Comparison of ENCODE assay signal across 15 mouse cellular contexts in the genomic region with DNA sequence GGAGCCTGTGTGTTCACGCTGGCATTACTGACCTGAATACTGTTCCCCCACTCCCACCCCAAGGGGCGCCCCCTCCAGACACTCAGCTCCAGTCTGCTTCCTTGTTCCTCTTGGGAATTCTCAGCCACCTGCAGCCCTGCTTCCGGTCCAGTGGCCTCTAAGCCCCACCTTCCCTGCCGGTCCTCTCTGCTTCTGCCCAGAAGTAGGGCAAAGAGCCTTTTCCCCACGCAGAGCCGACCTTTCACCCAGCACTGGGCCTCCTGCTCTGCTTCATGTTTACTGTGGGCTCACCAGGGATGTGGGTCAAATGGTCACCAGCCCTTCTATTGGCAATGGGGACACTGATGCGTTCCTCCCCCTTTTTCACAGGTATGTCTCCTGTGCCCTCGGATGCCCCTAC. TPM values are rescaled to one million over a fixed set of nuclear protein-coding genes. Genes with fewer than 3 reads are reported as not detected.
DNase-seq lines count a peak whose midpoint lies in the region; ATAC-seq and TF ChIP-seq lines count a peak whose summit lies in the region.
"Had no signal": no experiment of that assay in that cellular context is flagged by ENCODE, and none has a peak within 500 bp of the region (broad histone marks: within the 10 kb centered on the region; RNA-seq: fewer than 3 reads in every experiment).

No protein-coding gene starts in this region.

- 68% methylated on average over 8 of the region's 8 CpGs for whole genome bisulfite sequencing in liver, embryonic 11.5 days
- WGBS in stomach, postnatal 0 days: 52% methylated on average over 8 of the region's 8 CpGs
- 71% methylated on average over 8 of the region's 8 CpGs for WGBS in midbrain, embryonic 13.5 days

- TF ChIP-seq CTCF in stomach, postnatal 0 days (IDR thresholded peaks at IDR 0.05; ENCODE audit: low read depth): no peak

- H3K4me1 ChIP-seq in liver, embryonic 11.5 days (replicated peaks; ENCODE audit: control insufficient read depth, insufficient read depth, low read length): peaks cover 7% of the 10 kb centered on the region; the same call in 1 of the 2 replicates
- no peaks in the 10 kb centered on the region for H3K4me1 ChIP-seq in stomach, postnatal 0 days (replicated peaks; ENCODE audit: control insufficient read depth, insufficient read depth)
- H3K4me1 ChIP-seq in midbrain, embryonic 13.5 days (replicated peaks): peaks cover 6% of the 10 kb centered on the region

- H3K27me3 ChIP-seq in liver, embryonic 11.5 days (replicated peaks; ENCODE audit: control insufficient read depth, insufficient read depth, low read length): no peaks in the 10 kb centered on the region
- H3K27me3 ChIP-seq in stomach, postnatal 0 days (ENCODE audit: control insufficient read depth, insufficient read depth, low read length): no peaks in the 10 kb centered on the region
- no peaks in the 10 kb centered on the region for H3K27me3 ChIP-seq in midbrain, embryonic 13.5 days
- H3K27me3 ChIP-seq: CH12.LX; embryonic facial prominence, embryonic 15.5 days; forebrain, embryonic 15.5 days; lung, embryonic 15.5 days had no signal

- peak overlapping the region; percentile 30; the same call in 1 of the 2 replicates for H3K4me2 ChIP-seq in liver, embryonic 11.5 days
- no peak overlapping the region for H3K4me2 ChIP-seq in stomach, postnatal 0 days (replicated peaks; ENCODE audit: low read depth)
- no peak overlapping the region for H3K4me2 ChIP-seq in midbrain, embryonic 13.5 days (replicated peaks)
- H3K4me2 ChIP-seq: embryonic facial prominence, embryonic 15.5 days; forebrain, embryonic 15.5 days; lung, embryonic 15.5 days had no signal

- DNase-seq in urinary bladder, postnatal 36 days (ENCODE audit: low spot score in 2 of 2): peak; percentile 70 to 80
- no peak for DNase-seq in urinary bladder, adult 2 months (ENCODE audit: low spot score)
- DNase-seq in kidney, adult 9 months: peak; percentile 91
- DNase-seq in liver, embryonic 11.5 days (ENCODE audit: low spot score): no peak
- DNase-seq in stomach, postnatal 0 days (ENCODE audit: low spot score): peak; percentile 90
- DNase-seq in right cerebral cortex, adult 18-20 months: no peak
- DNase-seq: cerebellum, postnatal 36 days had no signal

- 0 out of 2 replicates have a peak overlapping the region, but pooled peaks have one; percentile 6 for H3K4me3 ChIP-seq in liver, embryonic 11.5 days (ENCODE audit: low read depth, low read length)
- no peak overlapping the region for H3K4me3 ChIP-seq in stomach, postnatal 0 days (ENCODE audit: low read depth, low read length)
- no peak overlapping the region for H3K4me3 ChIP-seq in midbrain, embryonic 13.5 days (replicated peaks)
- H3K4me3 ChIP-seq: embryonic facial prominence, embryonic 15.5 days; forebrain, embryonic 15.5 days; layer of hippocampus, adult 2 months; lung, embryonic 15.5 days had no signal

- no peak overlapping the region for H3K9ac ChIP-seq in liver, embryonic 11.5 days (ENCODE audit: low read depth, low read length)
- H3K9ac ChIP-seq in stomach, postnatal 0 days (ENCODE audit: low read length): no peak overlapping the region
- H3K9ac ChIP-seq in midbrain, embryonic 13.5 days (replicated peaks): no peak overlapping the region
- H3K9ac ChIP-seq: embryonic facial prominence, embryonic 15.5 days; forebrain, embryonic 15.5 days; lung, embryonic 15.5 days had no signal

- no peak for ATAC-seq in liver, embryonic 11.5 days (replicated peaks; ENCODE audit: low FRiP score)
- ATAC-seq in stomach, postnatal 0 days (ENCODE audit: low FRiP score, low TSS enrichment): peak; percentile 80
- ATAC-seq in midbrain, embryonic 13.5 days: no peak
- ATAC-seq in activated CD4-positive, CD25-positive, alpha-beta regulatory T cell, adult 4 months: no peak
- ATAC-seq: forebrain, embryonic 15.5 days; midbrain, embryonic 16.5 days had no signal

- H3K27ac ChIP-seq in liver, embryonic 11.5 days (ENCODE audit: low read depth, low read length): peak overlapping the region; percentile 32; the same call in 1 of the 2 replicates
- H3K27ac ChIP-seq in stomach, postnatal 0 days (replicated peaks): peak overlapping the region; percentile 80
- H3K27ac ChIP-seq in midbrain, embryonic 13.5 days: no peak overlapping the region
- H3K27ac ChIP-seq: embryonic facial prominence, embryonic 15.5 days; forebrain, embryonic 15.5 days; layer of hippocampus, adult 2 months; lung, embryonic 15.5 days had no signal

- H3K36me3 ChIP-seq in liver, embryonic 11.5 days (ENCODE audit: control insufficient read depth, insufficient read depth, low read length): peaks cover 16% of the 10 kb centered on the region; the same call in 1 of the 2 replicates
- peaks cover 17% of the 10 kb centered on the region for H3K36me3 ChIP-seq in stomach, postnatal 0 days (ENCODE audit: control insufficient read depth, insufficient read depth, low read length)
- peaks cover 60% of the 10 kb centered on the region for H3K36me3 ChIP-seq in midbrain, embryonic 13.5 days

- TF ChIP-seq EP300 in stomach, postnatal 0 days (optimal IDR thresholded peaks at IDR 0.05): no peak

- H3K9me3 ChIP-seq in liver, embryonic 11.5 days (ENCODE audit: control insufficient read depth, low read length): no peaks in the 10 kb centered on the region
- no peaks in the 10 kb centered on the region for H3K9me3 ChIP-seq in stomach, postnatal 0 days (ENCODE audit: control insufficient read depth, low read length)
- H3K9me3 ChIP-seq in midbrain, embryonic 13.5 days: no peaks in the 10 kb centered on the region
- H3K9me3 ChIP-seq: embryonic facial prominence, embryonic 15.5 days; forebrain, embryonic 15.5 days; lung, embryonic 15.5 days had no signal

RNA-seq across cellular contexts. Expression of gene Gale, which starts 5.2 kb away (rescaled TPM):
- polyA plus RNA-seq in urinary bladder, adult 2 months (2012; rRNA removed): 20.4 and 36.8 TPM in 2 replicates
- 47.7 and 49.8 TPM in 2 replicates for polyA plus RNA-seq in liver, embryonic 11.5 days (2014; fragmentation: Nextera tagmentation; extraction: Ambion mirVana)
- polyA plus RNA-seq in stomach, postnatal 0 days (2015; fragmentation: Nextera tagmentation; extraction: Ambion mirVana): 161 and 166 TPM in 2 replicates
- 39.0 and 40.1 TPM in 2 replicates for polyA plus RNA-seq in midbrain, embryonic 13.5 days (2015; fragmentation: Nextera tagmentation; extraction: Ambion mirVana)
- polyA plus RNA-seq in activated CD4-positive, CD25-positive, alpha-beta regulatory T cell, adult 4 months (2017; shearing (Covaris generic)): 10 to 100 TPM; 14.3 to 22.8 TPM

RNA-seq across cellular contexts. Expression of gene Hmgcl, which starts 12.1 kb away (rescaled TPM):
- 64.9 and 79.9 TPM in 2 replicates for polyA plus RNA-seq in urinary bladder, adult 2 months (2012; rRNA removed)
- 97.1 and 104 TPM in 2 replicates for polyA plus RNA-seq in liver, embryonic 11.5 days (2014; fragmentation: Nextera tagmentation; extraction: Ambion mirVana)
- 154 and 163 TPM in 2 replicates for polyA plus RNA-seq in stomach, postnatal 0 days (2015; fragmentation: Nextera tagmentation; extraction: Ambion mirVana)
- 50.3 and 51.0 TPM in 2 replicates for polyA plus RNA-seq in midbrain, embryonic 13.5 days (2015; fragmentation: Nextera tagmentation; extraction: Ambion mirVana)
- 10 to 100 TPM; 73.0 to 74.3 TPM for polyA plus RNA-seq in activated CD4-positive, CD25-positive, alpha-beta regulatory T cell, adult 4 months (2017; shearing (Covaris generic))

RNA-seq across cellular contexts. Expression of gene Lypla2, which starts 14.1 kb away (rescaled TPM):
- 55.2 and 63.6 TPM in 2 replicates for polyA plus RNA-seq in urinary bladder, adult 2 months (2012; rRNA removed)
- 104 and 106 TPM in 2 replicates for polyA plus RNA-seq in liver, embryonic 11.5 days (2014; fragmentation: Nextera tagmentation; extraction: Ambion mirVana)
- 88.6 and 89.6 TPM in 2 replicates for polyA plus RNA-seq in stomach, postnatal 0 days (2015; fragmentation: Nextera tagmentation; extraction: Ambion mirVana)
- polyA plus RNA-seq in midbrain, embryonic 13.5 days (2015; fragmentation: Nextera tagmentation; extraction: Ambion mirVana): 190 and 210 TPM in 2 replicates
- 10 to 100 TPM; 80.4 to 88.8 TPM for polyA plus RNA-seq in activated CD4-positive, CD25-positive, alpha-beta regulatory T cell, adult 4 months (2017; shearing (Covaris generic))

RNA-seq across cellular contexts. Expression of gene Pithd1, which starts 28.7 kb away (rescaled TPM):
- polyA plus RNA-seq in urinary bladder, adult 2 months (2012; rRNA removed): 41.4 and 46.9 TPM in 2 replicates
- polyA plus RNA-seq in liver, embryonic 11.5 days (2014; fragmentation: Nextera tagmentation; extraction: Ambion mirVana): 96.9 and 106 TPM in 2 replicates
- polyA plus RNA-seq in stomach, postnatal 0 days (2015; fragmentation: Nextera tagmentation; extraction: Ambion mirVana): 40.1 and 40.7 TPM in 2 replicates
- 55.0 and 57.3 TPM in 2 replicates for polyA plus RNA-seq in midbrain, embryonic 13.5 days (2015; fragmentation: Nextera tagmentation; extraction: Ambion mirVana)
- polyA plus RNA-seq in activated CD4-positive, CD25-positive, alpha-beta regulatory T cell, adult 4 months (2017; shearing (Covaris generic)): 1 to 10 TPM; 7.7 to 8.8 TPM

RNA-seq across cellular contexts. Expression of gene Fuca1, which starts 37.8 kb away (rescaled TPM):
- polyA plus RNA-seq in urinary bladder, adult 2 months (2012; rRNA removed): 75.9 and 84.2 TPM in 2 replicates
- polyA plus RNA-seq in liver, embryonic 11.5 days (2014; fragmentation: Nextera tagmentation; extraction: Ambion mirVana): 39.6 and 47.7 TPM in 2 replicates
- polyA plus RNA-seq in stomach, postnatal 0 days (2015; fragmentation: Nextera tagmentation; extraction: Ambion mirVana): 171 and 179 TPM in 2 replicates
- 49.5 and 52.9 TPM in 2 replicates for polyA plus RNA-seq in midbrain, embryonic 13.5 days (2015; fragmentation: Nextera tagmentation; extraction: Ambion mirVana)
- 10 to 100 TPM; 74.0 to 98.1 TPM for polyA plus RNA-seq in activated CD4-positive, CD25-positive, alpha-beta regulatory T cell, adult 4 months (2017; shearing (Covaris generic))

Comparison
In these comparisons a context has a peak if more than half of its experiments do, and no peak if none do; other contexts are left out.
1. DNase-seq: peak in urinary bladder, postnatal 36 days (2 of 2), kidney, adult 9 months (single experiment) and stomach, postnatal 0 days (single experiment); none in urinary bladder, adult 2 months (single experiment), liver, embryonic 11.5 days (single experiment) and right cerebral cortex, adult 18-20 months (single experiment).